Mouse (Mus musculus) layer of hippocampus, postnatal 25 days (tissue): ENCODE data around the gene Olfr1206. TPM values are rescaled to one million over a fixed set of nuclear protein-coding genes. Genes with fewer than 3 reads are reported as not detected.

Source experiments
- DNase-seq, 2 experiments: peaks; one replicate each; pipeline ENCODE4 v3.0.0; 2022; ENCODE audit warnings: mixed read lengths in 2 of 2, low spot score in 1 of 2; ENCODE audit errors: extremely low spot score in 1 of 2
- total RNA-seq, 2 experiments: library from RNA; stranded (reverse); gene quantifications; 2 replicates each; pipeline ENCODE4 v1.2.3; 2021

The Olfr1206 gene
- not detected for total RNA-seq

DNA sequence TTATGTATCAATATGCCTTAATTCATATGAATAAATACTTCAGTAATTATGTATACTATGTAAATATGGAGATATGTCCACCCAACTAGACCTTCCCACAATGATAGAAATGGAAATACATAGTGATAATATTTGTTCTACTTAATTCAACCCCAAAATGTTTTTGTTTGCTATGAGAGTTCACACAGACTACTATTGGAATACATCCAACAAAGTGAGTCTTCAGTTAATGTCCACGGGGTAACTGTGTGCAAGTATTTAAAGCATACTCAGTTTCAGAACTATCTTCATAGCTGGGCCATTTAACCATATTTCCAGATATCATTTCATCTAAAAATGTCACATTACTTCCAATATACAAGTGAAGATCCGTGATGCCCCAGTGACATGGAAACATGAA, at the start of gene Olfr1206:
TSS of gene Olfr1206 (plus strand) at position 301 of the 400 bp plus-strand sequence.
- no peak for DNase-seq

DNA sequence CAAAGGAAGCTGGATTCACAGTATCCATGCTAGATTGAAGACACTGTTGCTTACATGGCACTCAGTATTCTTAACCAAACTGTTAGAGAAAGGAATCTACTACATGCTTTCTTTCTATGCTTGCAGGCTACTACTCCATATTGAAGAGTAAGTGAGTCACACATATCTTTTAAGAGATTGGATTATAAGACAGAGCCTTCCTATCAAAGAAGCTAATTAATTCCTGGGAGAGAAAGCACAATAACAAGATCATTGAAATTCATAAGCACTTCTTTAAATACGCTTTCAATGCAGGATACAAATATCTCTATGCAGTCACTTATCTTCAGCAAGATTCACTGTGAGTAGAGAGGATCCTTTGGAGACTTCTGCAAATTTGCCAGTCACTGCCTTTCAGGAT, 48.8 kb upstream of the Olfr1206 start, which contains the start of gene Olfr1202:
TSS of gene Olfr1202 (plus strand) at position 301 of the 400 bp plus-strand sequence.
- no peak for DNase-seq

DNA sequence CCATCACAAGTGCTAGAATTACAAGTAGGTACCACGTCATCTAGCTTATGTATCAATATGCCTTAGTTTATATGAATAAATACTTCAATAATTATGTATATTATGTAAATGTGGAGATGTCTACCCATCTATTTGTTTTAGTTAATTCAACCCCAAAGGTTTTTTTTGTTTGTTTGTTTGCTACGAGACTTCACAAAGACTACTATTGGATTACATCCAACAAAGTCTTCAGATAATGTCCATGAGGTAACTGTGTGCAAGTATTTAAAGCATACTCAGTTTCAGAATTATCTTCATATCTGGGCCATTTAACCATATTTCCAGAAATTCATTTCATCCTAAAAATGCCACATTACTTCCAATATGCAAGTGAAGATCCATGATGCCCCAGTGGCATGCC, 33.6 kb upstream of the Olfr1206 start, which contains the start of gene Olfr1205:
TSS of gene Olfr1205 (plus strand) at position 301 of the 400 bp plus-strand sequence.
- no peak for DNase-seq

DNA sequence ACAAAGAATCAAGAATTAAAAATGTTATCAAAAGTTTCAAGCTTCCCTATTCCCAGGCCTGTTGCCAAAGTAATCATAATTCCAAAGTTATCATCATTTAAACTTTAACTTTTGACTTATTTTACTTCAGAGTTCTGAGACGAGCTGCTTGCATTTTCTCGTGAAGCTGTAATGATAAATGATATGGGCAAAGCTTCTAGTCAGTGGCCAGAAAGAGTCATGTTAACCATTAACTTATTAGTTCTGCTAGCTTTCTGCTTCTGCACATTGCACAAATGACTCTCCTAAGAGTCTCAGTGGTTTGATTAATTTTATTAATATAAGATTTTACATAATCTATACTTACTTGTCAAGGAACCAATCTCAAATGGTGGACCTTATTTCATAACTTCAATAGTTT, 24.6 kb upstream of the Olfr1206 start:
- no peak for DNase-seq

DNA sequence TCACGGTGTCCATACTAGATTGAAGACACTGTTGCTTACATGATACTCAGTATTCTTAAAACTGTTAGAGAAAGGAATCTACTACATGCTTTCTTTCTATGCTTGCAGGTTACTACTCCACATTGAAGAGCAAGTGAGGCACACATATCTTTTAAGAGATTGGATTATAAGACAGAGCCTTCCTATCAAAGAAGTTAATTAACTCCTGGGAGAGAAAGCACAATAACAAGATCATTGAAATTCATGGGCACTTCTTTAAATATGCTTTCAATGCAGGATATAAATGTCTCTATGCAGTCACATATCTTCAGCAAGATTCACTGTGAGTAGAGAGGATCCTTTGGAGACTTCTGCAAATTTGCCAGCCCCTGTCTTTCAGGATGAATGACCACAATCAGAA, 14.0 kb upstream of the Olfr1206 start, which contains the start of gene Olfr1204:
TSS of gene Olfr1204 (plus strand) at position 301 of the 400 bp plus-strand sequence.
- DNase-seq: no peak

DNA sequence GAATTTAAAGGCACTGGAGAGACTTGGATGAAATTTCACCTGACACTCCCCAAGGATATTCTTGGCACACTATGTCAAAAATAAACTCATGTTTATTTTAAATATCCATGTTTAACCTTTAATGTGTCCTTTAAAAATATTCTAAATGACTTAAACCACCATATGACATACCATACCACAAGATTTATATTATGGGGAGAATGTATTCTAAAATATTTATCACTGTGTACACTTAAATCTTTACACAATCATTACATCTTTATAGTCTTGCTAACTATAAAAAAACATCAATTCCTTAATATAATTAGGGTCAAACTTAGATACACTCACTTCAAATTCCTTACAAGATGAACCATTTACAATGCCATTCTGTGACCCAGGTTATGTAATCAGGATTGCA, 39.2 kb downstream of the Olfr1206 start, which contains the start of gene Olfr1208:
TSS of gene Olfr1208 (minus strand) at position 101 of the 400 bp plus-strand sequence.
- no peak for DNase-seq

DNA sequence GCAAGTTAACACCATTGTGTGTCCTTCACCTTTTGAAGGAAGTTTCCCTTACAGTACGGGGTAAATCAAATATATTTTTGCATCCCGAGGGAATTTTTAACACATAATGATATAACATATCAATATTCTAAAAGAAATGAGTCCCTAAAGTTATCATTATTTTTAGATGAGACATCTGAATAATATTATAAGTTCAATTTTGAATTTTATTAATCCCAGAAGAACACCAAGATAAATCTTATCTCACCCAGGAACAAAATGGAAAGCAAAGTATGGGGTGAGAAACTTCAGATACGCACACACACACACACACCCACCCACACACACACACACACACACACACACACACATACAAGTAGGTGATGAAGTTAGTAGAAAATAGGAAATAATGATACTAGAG, 52.0 kb downstream of the Olfr1206 start, which contains the start of gene Olfr1209:
TSS of gene Olfr1209 (minus strand) at position 101 of the 400 bp plus-strand sequence.
- DNase-seq: no peak

Other genes starting within 250 kb of the Olfr1206 start
- gene Olfr1191-ps1, start 222.7 kb upstream of the Olfr1206 start, total RNA-seq: under 1 TPM in 1 of 2 experiments, not detected in 1; 0.05 TPM
- gene Olfr1192-ps1, start 214.7 kb upstream of the Olfr1206 start, total RNA-seq: not detected
- not detected for gene Olfr1193, start 187.6 kb upstream of the Olfr1206 start, total RNA-seq
- not detected for gene Olfr1195, start 174.0 kb upstream of the Olfr1206 start, total RNA-seq
- not detected for gene Olfr1196, start 158.6 kb upstream of the Olfr1206 start, total RNA-seq
- gene Olfr1197, start 130.9 kb upstream of the Olfr1206 start, total RNA-seq: not detected
- gene Olfr1198, start 111.9 kb upstream of the Olfr1206 start, total RNA-seq: not detected
- not detected for gene Olfr1199, start 102.8 kb upstream of the Olfr1206 start, total RNA-seq
- not detected for gene Olfr1200, start 92.7 kb upstream of the Olfr1206 start, total RNA-seq
- not detected for gene Olfr1201, start 70.2 kb upstream of the Olfr1206 start, total RNA-seq
- not detected for gene Olfr1202, start 48.7 kb upstream of the Olfr1206 start, total RNA-seq
- gene Olfr1205, start 33.5 kb upstream of the Olfr1206 start, total RNA-seq: not detected
- not detected for gene Olfr1204, start 13.9 kb upstream of the Olfr1206 start, total RNA-seq
- not detected for gene Olfr1208, start 39.1 kb downstream of the Olfr1206 start, total RNA-seq
- not detected for gene Olfr1209, start 51.9 kb downstream of the Olfr1206 start, total RNA-seq
- not detected for gene Olfr1211, start 74.9 kb downstream of the Olfr1206 start, total RNA-seq
- not detected for gene Olfr1212, start 90.7 kb downstream of the Olfr1206 start, total RNA-seq
- not detected for gene Gm13762, start 117.0 kb downstream of the Olfr1206 start, total RNA-seq
- gene Olfr1214, start 129.4 kb downstream of the Olfr1206 start, total RNA-seq: not detected
- not detected for gene Olfr1215, start 143.7 kb downstream of the Olfr1206 start, total RNA-seq
- gene Olfr1216, start 155.1 kb downstream of the Olfr1206 start, total RNA-seq: not detected
- not detected for gene Olfr1217, start 168.8 kb downstream of the Olfr1206 start, total RNA-seq
- gene Olfr1218, start 198.0 kb downstream of the Olfr1206 start, total RNA-seq: not detected
- not detected for gene Olfr1219, start 220.3 kb downstream of the Olfr1206 start, total RNA-seq
- not detected for gene Olfr1220, start 243.6 kb downstream of the Olfr1206 start, total RNA-seq